Mouse (Mus musculus): ENCODE data around the gene Ccdc24. TPM values are rescaled to one million over a fixed set of nuclear protein-coding genes. Genes with fewer than 3 reads are reported as not detected.
A peak's percentile ranks its signal among the peaks of the same experiment; 100 is the strongest.

Gene Ccdc24
- polyA plus RNA-seq, 1 experiment from 2014 or later: 0.41 TPM

DNA sequence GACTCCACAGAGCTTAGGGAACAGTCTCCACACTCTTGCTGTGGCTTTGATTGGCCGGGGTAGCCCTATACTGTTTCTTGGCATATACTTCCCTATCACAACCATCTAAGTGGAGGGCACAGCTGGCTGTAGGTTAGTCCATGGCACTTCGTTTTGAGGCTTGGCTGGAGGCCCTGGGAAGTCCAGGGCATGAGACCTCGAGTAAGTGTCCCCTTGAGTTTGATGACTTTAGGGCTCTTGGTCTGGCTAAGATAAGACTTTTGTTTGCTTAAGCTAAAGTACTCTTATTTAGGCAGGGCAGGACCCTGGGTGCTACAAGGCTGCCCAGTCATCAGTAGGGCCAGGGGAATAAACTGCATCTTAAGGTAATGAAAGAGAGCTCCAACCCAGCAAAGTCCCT lies 25.8 kb upstream of the Ccdc24 start:
- ATAC-seq (ENCODE audit: low FRiP score, low TSS enrichment): no peak
- no peaks in the 10 kb centered on the region for H3K9me3 ChIP-seq (ENCODE audit: control insufficient read depth, low read length)
- no peak for TF ChIP-seq CTCF (IDR thresholded peaks at IDR 0.05; ENCODE audit: low read depth)
- no peak for TF ChIP-seq EP300 (optimal IDR thresholded peaks at IDR 0.05)
- no peak overlapping the region for H3K4me3 ChIP-seq (ENCODE audit: low read depth, low read length)
- H3K9ac ChIP-seq (ENCODE audit: low read length): no peak overlapping the region
- no peak for DNase-seq (ENCODE audit: low spot score)
- H3K27ac ChIP-seq (replicated peaks): no peak overlapping the region
- no peaks in the 10 kb centered on the region for H3K27me3 ChIP-seq (ENCODE audit: control insufficient read depth, insufficient read depth, low read length)
- H3K4me2 ChIP-seq (replicated peaks; ENCODE audit: low read depth): no peak overlapping the region
- peaks cover 31% of the 10 kb centered on the region for H3K36me3 ChIP-seq (ENCODE audit: control insufficient read depth, insufficient read depth, low read length)
- 71% methylated on average over 3 of the region's 3 CpGs for WGBS
- no peaks in the 10 kb centered on the region for H3K4me1 ChIP-seq (replicated peaks; ENCODE audit: control insufficient read depth, insufficient read depth)

DNA sequence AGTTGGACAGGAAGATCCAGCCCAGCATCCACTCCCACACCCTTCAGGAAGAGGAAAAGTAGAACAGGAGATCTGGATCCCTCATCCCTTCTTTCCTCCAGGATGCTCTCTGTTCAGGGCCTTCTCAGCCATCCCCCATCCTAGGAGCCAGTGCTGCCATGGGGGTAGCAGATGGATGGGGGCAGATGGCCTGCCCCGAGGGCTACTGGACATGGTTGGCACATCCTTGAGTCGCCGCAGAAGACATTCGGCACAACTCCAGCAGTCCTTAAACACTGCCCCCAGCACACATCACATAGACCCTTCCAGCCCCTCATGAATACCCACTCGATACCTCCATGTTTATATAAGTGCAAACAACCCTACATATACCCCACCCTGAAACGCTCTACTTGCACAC lies 23.7 kb upstream of the Ccdc24 start:
- no peaks in the 10 kb centered on the region for H3K9me3 ChIP-seq (ENCODE audit: control insufficient read depth, low read length)
- H3K27me3 ChIP-seq (ENCODE audit: control insufficient read depth, insufficient read depth, low read length): no peaks in the 10 kb centered on the region
- WGBS: 91% methylated on average over 6 of the region's 6 CpGs
- H3K9ac ChIP-seq (ENCODE audit: low read length): no peak overlapping the region; the same call in 1 of the 2 replicates
- no peak overlapping the region for H3K4me2 ChIP-seq (replicated peaks; ENCODE audit: low read depth)
- no peak for DNase-seq (ENCODE audit: low spot score)
- H3K4me1 ChIP-seq (replicated peaks; ENCODE audit: control insufficient read depth, insufficient read depth): peaks cover 2% of the 10 kb centered on the region; the same call in 1 of the 2 replicates
- TF ChIP-seq CTCF (IDR thresholded peaks at IDR 0.05; ENCODE audit: low read depth) (no peak), EP300 (optimal IDR thresholded peaks at IDR 0.05) (no peak)
- peaks cover 20% of the 10 kb centered on the region for H3K36me3 ChIP-seq (ENCODE audit: control insufficient read depth, insufficient read depth, low read length)
- no peak overlapping the region for H3K4me3 ChIP-seq (ENCODE audit: low read depth, low read length)
- ATAC-seq (ENCODE audit: low FRiP score, low TSS enrichment): no peak
- H3K27ac ChIP-seq (replicated peaks): no peak overlapping the region

GRCm38 (mm10) chr4:117895339-117895738 lies 23.0 kb upstream of the Ccdc24 start:
- Histone ChIP-seq H3K36me3 (ENCODE audit: control insufficient read depth, insufficient read depth, low read length) (peaks cover 15% of the 10 kb centered on the region), H3K9ac (ENCODE audit: low read length) (no peak overlapping the region), H3K4me3 (ENCODE audit: low read depth, low read length) (no peak overlapping the region), H3K27me3 (ENCODE audit: control insufficient read depth, insufficient read depth, low read length) (no peaks in the 10 kb centered on the region), H3K4me1 (replicated peaks; ENCODE audit: control insufficient read depth, insufficient read depth) (peaks cover 2% of the 10 kb centered on the region; the same call in 1 of the 2 replicates), H3K9me3 (ENCODE audit: control insufficient read depth, low read length) (no peaks in the 10 kb centered on the region), H3K27ac (replicated peaks) (no peak overlapping the region), H3K4me2 (replicated peaks; ENCODE audit: low read depth) (no peak overlapping the region)
- whole genome bisulfite sequencing: 81% methylated on average over 7 of the region's 7 CpGs
- no peak for DNase-seq (ENCODE audit: low spot score)
- TF ChIP-seq CTCF (IDR thresholded peaks at IDR 0.05; ENCODE audit: low read depth): no peak
- no peak for ATAC-seq (ENCODE audit: low FRiP score, low TSS enrichment)

GRCm38 (mm10) chr4:117894601-117895000 lies 22.2 kb upstream of the Ccdc24 start:
- ATAC-seq (ENCODE audit: low FRiP score, low TSS enrichment): no peak
- Histone ChIP-seq H3K27me3 (ENCODE audit: control insufficient read depth, insufficient read depth, low read length) (no peaks in the 10 kb centered on the region), H3K9me3 (ENCODE audit: control insufficient read depth, low read length) (no peaks in the 10 kb centered on the region), H3K9ac (ENCODE audit: low read length) (no peak overlapping the region), H3K4me2 (replicated peaks; ENCODE audit: low read depth) (no peak overlapping the region), H3K36me3 (ENCODE audit: control insufficient read depth, insufficient read depth, low read length) (peaks cover 9% of the 10 kb centered on the region), H3K4me1 (replicated peaks; ENCODE audit: control insufficient read depth, insufficient read depth) (peaks cover 2% of the 10 kb centered on the region; the same call in 1 of the 2 replicates), H3K27ac (replicated peaks) (no peak overlapping the region), H3K4me3 (ENCODE audit: low read depth, low read length) (no peak overlapping the region)
- no peak for DNase-seq (ENCODE audit: low spot score)
- WGBS: 80% methylated on average over 8 of the region's 8 CpGs
- TF ChIP-seq CTCF (IDR thresholded peaks at IDR 0.05; ENCODE audit: low read depth) (no peak), EP300 (optimal IDR thresholded peaks at IDR 0.05) (no peak)

DNA sequence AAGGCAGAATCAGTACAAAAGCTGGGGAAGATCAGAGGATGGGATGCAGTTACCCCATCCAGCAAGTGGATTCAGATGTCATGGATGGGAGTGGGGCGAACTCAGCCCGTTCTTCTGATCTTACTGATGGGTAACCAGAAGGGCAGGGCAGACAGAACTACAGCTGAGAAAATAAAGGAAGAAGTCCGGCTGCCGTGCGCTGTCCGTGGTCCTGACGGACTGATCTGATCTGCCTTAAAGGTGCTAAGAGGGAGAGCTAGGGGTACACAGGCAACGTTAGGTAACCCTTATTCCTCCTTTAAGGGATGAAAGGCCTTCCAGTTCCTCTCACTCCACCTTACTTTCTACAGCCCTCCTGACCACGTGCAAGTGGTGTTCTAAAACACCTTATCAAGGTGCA lies 21.0 kb upstream of the Ccdc24 start:
- DNase-seq (ENCODE audit: low spot score): peak; percentile 62
- H3K27me3 ChIP-seq (ENCODE audit: control insufficient read depth, insufficient read depth, low read length): no peaks in the 10 kb centered on the region

DNA sequence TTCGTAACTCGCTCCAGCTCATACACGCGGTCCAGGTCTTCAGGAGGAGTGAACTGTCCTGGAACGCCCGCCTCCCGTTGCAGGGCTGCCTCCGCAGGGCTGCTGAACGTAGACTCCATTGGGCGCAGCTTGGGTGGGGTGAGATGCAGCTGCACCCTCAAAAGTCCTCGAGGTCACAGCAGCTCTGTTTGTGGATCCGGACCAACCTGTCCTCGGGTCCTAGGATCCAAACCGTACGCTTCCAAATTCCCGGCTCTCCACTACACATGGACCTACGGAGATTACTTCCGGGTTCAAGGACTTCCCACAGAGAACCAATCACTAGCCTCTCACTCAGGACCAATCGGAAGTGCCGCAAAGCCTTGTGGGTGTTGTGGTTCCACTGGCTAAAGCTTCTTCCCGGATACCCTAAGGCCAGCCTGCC lies 19.4 kb upstream of the Ccdc24 start, which contains the start of gene Dph2:
Gene Dph2 (minus strand): TSS at position 295 of the 424 bp plus-strand sequence.
- Histone ChIP-seq H3K9me3 (ENCODE audit: control insufficient read depth, low read length) (no peaks in the 10 kb centered on the region), H3K4me3 (ENCODE audit: low read depth, low read length) (peak within 1 kb of the TSS; percentile 69), H3K27ac (replicated peaks) (no peak within 1 kb of the TSS), H3K4me1 (replicated peaks; ENCODE audit: control insufficient read depth, insufficient read depth) (peaks cover 2% of the 10 kb centered on the region; the same call in 1 of the 2 replicates), H3K4me2 (replicated peaks; ENCODE audit: low read depth) (peak within 1 kb of the TSS; percentile 96), H3K9ac (ENCODE audit: low read length) (peak within 1 kb of the TSS; percentile 65), H3K36me3 (ENCODE audit: control insufficient read depth, insufficient read depth, low read length) (peaks cover 2% of the 10 kb centered on the region; the same call in 1 of the 2 replicates), H3K27me3 (ENCODE audit: control insufficient read depth, insufficient read depth, low read length) (no peaks in the 10 kb centered on the region)
- TF ChIP-seq EP300 (optimal IDR thresholded peaks at IDR 0.05): no peak
- TF ChIP-seq CTCF (IDR thresholded peaks at IDR 0.05; ENCODE audit: low read depth): no peak
- DNase-seq (ENCODE audit: low spot score): peak; percentile 85
- ATAC-seq (ENCODE audit: low FRiP score, low TSS enrichment): peak; percentile 87
- WGBS: 1% methylated on average over 21 of the region's 21 CpGs

More for the DNA sequence above, 21.0 kb upstream of the Ccdc24 start:
- Histone ChIP-seq H3K4me2 (replicated peaks; ENCODE audit: low read depth) (no peak overlapping the region), H3K4me1 (replicated peaks; ENCODE audit: control insufficient read depth, insufficient read depth) (peaks cover 2% of the 10 kb centered on the region; the same call in 1 of the 2 replicates), H3K4me3 (ENCODE audit: low read depth, low read length) (no peak overlapping the region), H3K27ac (replicated peaks) (no peak overlapping the region), H3K36me3 (ENCODE audit: control insufficient read depth, insufficient read depth, low read length) (peaks cover 2% of the 10 kb centered on the region), H3K9me3 (ENCODE audit: control insufficient read depth, low read length) (no peaks in the 10 kb centered on the region), H3K9ac (ENCODE audit: low read length) (no peak overlapping the region)
- WGBS: 14% methylated on average over 9 of the region's 9 CpGs
- ATAC-seq (ENCODE audit: low FRiP score, low TSS enrichment): no peak
- TF ChIP-seq CTCF (IDR thresholded peaks at IDR 0.05; ENCODE audit: low read depth) (no peak), EP300 (optimal IDR thresholded peaks at IDR 0.05) (no peak)
